Mouse (Mus musculus) heart, adult 8-10 months (tissue): ENCODE data around the gene Cdh10. TPM values are rescaled to one million over a fixed set of nuclear protein-coding genes. Genes with fewer than 3 reads are reported as not detected.

ENCODE experiments used
- DNase-seq: peaks from one replicate; pipeline ENCODE4 v3.0.0; 2022; ENCODE audit warnings: low spot score
- total RNA-seq, 4 experiments: library from RNA; stranded (reverse); gene quantifications; 2 replicates each; pipeline ENCODE4 v1.2.4; 2022

The Cdh10 gene
- total RNA-seq, 4 experiments from 2014 or later: 0.08 TPM; not detected in 3

DNA sequence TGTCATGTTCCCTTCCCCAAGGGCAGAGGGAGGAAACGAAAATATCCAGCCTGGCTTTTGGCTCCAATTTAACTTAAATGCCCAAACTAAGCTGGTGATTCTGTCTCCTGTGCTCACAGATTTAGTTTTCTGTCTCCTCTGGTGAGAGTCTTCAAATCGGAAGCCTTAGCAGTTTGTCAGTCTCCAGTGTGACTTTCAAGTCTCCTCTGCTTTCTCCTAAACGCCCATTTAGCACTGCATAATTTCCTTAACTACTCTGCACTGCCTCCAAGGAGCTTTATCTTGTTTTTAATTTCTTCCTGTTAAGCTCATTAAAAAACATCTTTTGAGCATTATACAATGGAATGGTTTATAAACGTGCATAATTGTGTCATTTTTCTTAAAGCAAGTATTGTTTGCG is 156.3 kb downstream of the Cdh10 start:
- DNase-seq: no peak

DNA sequence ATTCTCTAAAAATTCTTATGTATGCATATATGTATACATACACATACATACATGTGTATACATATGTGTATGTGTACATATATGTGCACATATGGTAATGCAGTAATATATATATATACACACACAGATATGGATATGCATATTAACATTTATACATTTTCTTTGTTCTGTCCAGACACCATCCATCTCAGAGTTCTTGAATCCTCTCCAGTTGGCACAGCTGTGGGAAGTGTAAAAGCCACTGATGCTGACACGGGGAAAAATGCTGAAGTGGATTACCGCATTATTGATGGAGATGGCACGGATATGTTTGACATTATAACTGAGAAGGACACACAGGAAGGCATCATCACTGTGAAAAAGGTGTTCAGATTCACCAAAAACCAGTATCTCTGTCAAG is 166.1 kb downstream of the Cdh10 start:
- DNase-seq: no peak

DNA sequence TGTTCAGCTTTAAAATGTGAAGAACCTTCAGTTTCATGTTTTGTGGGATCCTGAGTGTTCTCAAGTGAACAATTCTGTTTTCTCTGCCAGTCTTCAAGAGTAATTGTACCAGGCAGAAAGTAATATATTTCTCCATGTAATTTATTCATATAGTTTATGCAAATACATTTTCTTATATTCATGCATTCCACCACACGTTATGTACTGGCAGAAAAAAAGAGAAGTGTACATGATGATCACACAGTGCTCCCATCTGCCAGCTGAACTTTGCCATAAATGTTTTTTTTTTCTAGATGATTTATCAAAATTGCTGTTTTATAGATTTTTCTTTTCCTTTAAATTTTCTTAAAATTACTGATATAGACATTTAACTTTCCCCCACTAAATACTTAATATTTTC is 168.9 kb downstream of the Cdh10 start:
- no peak for DNase-seq

- no peak for DNase-seq
These were observed 174.8 kb downstream of the Cdh10 start for GRCm38 (mm10) chr15:18993512-18993911.

DNA sequence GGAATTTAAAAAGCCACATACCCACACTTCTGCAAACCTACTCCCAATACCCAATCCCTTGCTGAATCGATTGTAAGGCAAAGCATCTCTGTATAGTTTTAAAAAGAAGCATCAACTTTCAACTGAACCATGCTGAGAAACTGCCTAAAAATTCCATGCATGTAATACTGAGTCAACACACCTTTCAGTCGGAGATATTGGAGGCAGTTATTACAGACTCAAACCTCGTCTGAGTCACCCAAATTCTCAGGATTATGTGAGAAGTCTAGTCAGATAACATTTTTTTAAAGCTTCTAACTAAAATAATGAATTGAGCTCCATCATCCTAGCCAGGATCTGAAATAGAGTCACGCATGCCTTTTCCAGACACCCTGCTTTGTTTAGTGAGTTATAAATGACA is 175.5 kb downstream of the Cdh10 start:
- DNase-seq: no peak

GRCm38 (mm10) chr15:19010829-19011228 is 192.1 kb downstream of the Cdh10 start:
- DNase-seq: no peak

DNA sequence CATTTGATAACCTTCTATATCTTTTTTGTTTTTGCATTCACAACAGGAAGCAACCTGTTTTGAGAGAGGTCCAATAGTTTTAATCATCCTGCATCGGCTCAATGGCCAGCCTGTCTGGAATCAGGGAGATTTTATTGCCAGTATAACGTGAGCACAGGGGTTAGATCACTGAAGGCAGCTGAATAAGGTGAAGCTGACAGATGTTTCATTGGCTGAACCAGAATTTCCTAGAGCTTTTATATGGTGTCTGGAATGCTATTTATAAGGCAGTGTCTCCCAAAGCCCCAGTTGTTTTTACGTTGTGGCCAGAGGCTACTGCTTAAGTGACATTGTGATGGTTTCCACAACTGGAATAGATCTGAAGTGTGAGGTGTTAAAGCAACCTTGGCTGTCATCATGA is 214.2 kb downstream of the Cdh10 start:
- DNase-seq: no peak

DNA sequence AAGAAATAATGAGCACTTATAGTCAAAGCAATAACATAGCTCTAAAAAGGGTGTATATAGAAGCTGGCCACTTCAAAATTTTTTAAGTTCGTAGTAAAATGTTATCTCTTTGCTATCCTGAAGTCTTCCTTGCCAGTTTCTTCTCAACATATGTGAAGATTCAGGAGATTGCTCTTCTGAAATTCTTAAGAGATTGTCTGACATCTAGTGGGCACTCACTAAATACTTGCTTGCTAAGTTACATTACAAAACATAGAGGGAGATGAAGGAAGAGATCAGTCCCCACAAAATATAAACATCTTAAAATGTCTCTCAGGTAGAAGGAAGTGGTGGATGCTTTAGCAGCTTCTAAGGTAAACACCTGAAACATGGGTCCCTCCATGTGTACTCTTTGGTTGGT is 221.3 kb downstream of the Cdh10 start:
- no peak for DNase-seq
